Mouse (Mus musculus): ENCODE measurements around the gene Iqgap3. TPM values are rescaled to one million over a fixed set of nuclear protein-coding genes. Genes with fewer than 3 reads are reported as not detected.
A peak's percentile ranks its signal among the peaks of the same experiment; 100 is the strongest.

Gene Iqgap3
- polyA plus RNA-seq, 1 experiment from 2014 or later: 55.8 TPM

- H3K27me3 ChIP-seq: no peaks in the 10 kb centered on the region
- CTCF ChIA-PET: interaction anchor here (1.4 to 1.8 kb wide), 4 partner anchors 11 to 34 kb away, joined by 4 to 5 read pairs (median 4); no protein-coding TSS in a partner anchor
- POLR2A ChIA-PET: no interaction called here
- in situ Hi-C loops (cut with MboI; ENCODE audit: low pct_unique_long_range_greater_than_20kb): loop anchor here (5.0 kb wide), 1 partner anchor 46 kb away; no protein-coding TSS in a partner anchor
- no peak for ATAC-seq
- no peak for TF ChIP-seq CTCF (IDR thresholded peaks at IDR 0.05)
- no peak for DNase-seq (ENCODE audit: low read depth, low spot score)
Measured at GRCm38 (mm10) chr3:88133187-88133771, 51.5 kb downstream of the Iqgap3 start.

GRCm38 (mm10) chr3:88136346-88136745 is 54.6 kb downstream of the Iqgap3 start:
- no peak for DNase-seq (ENCODE audit: low read depth, low spot score)
- ChIA-PET POLR2A (no interaction called here), CTCF (interaction anchor here (2.5 to 6.0 kb wide), 2 partner anchors 37 to 48 kb away, joined by 16 to 34 read pairs; no protein-coding TSS in a partner anchor)
- no peak for ATAC-seq
- TF ChIP-seq CTCF (IDR thresholded peaks at IDR 0.05): no peak
- in situ Hi-C loops (cut with MboI; ENCODE audit: low pct_unique_long_range_greater_than_20kb): no loop called here
- H3K27me3 ChIP-seq: no peaks in the 10 kb centered on the region

GRCm38 (mm10) chr3:88136945-88137494 is 55.2 kb downstream of the Iqgap3 start:
- DNase-seq (ENCODE audit: low read depth, low spot score) (no peak), ATAC-seq (no peak)
- CTCF ChIA-PET: interaction anchor here (1.1 to 6.0 kb wide), 9 partner anchors 9 to 49 kb away, joined by 4 to 34 read pairs (median 9); no protein-coding TSS in a partner anchor
- no peak for TF ChIP-seq CTCF (IDR thresholded peaks at IDR 0.05)
- no peaks in the 10 kb centered on the region for H3K27me3 ChIP-seq
- in situ Hi-C loops (cut with MboI; ENCODE audit: low pct_unique_long_range_greater_than_20kb): no loop called here
- POLR2A ChIA-PET: interaction anchor here (0.7 to 1.6 kb wide), 6 partner anchors 9 to 36 kb away, joined by 3 to 7 read pairs (median 4); no protein-coding TSS in a partner anchor

- no peak for DNase-seq (ENCODE audit: low read depth, low spot score)
- no peaks in the 10 kb centered on the region for H3K27me3 ChIP-seq
- in situ Hi-C loops (cut with MboI; ENCODE audit: low pct_unique_long_range_greater_than_20kb): no loop called here
- CTCF ChIA-PET: interaction anchor here (0.8 to 6.0 kb wide), 18 partner anchors 10 to 177 kb away, joined by 3 to 34 read pairs (median 4); no protein-coding TSS in a partner anchor
- POLR2A ChIA-PET: interaction anchor here (0.9 to 1.6 kb wide), 7 partner anchors 10 to 36 kb away, joined by 3 to 5 read pairs (median 3); no protein-coding TSS in a partner anchor
- no peak for TF ChIP-seq CTCF (IDR thresholded peaks at IDR 0.05)
- no peak for ATAC-seq
Measured at GRCm38 (mm10) chr3:88137821-88138220, 56.0 kb downstream of the Iqgap3 start.

GRCm38 (mm10) chr3:88138336-88139242 is 56.8 kb downstream of the Iqgap3 start:
- in situ Hi-C loops (cut with MboI; ENCODE audit: low pct_unique_long_range_greater_than_20kb): no loop called here
- TF ChIP-seq CTCF (IDR thresholded peaks at IDR 0.05): no peak
- H3K27me3 ChIP-seq: no peaks in the 10 kb centered on the region
- CTCF ChIA-PET: interaction anchor here (0.8 to 6.0 kb wide), 20 partner anchors 11 to 178 kb away, joined by 3 to 34 read pairs (median 4); no protein-coding TSS in a partner anchor
- DNase-seq (ENCODE audit: low read depth, low spot score) (peak; percentile 99), ATAC-seq (peak; percentile 31)
- POLR2A ChIA-PET: interaction anchor here (0.9 to 1.6 kb wide), 7 partner anchors 11 to 39 kb away, joined by 3 to 6 read pairs (median 4); no protein-coding TSS in a partner anchor

- ChIA-PET POLR2A (interaction anchor here (0.6 to 1.9 kb wide), 8 partner anchors 11 to 137 kb away, joined by 3 to 6 read pairs (median 3); no protein-coding TSS in a partner anchor), CTCF (interaction anchor here (1.0 to 6.0 kb wide), 8 partner anchors 15 to 103 kb away, joined by 3 to 34 read pairs (median 4); no protein-coding TSS in a partner anchor)
- no peak for DNase-seq (ENCODE audit: low read depth, low spot score)
- no peak for ATAC-seq
- in situ Hi-C loops (cut with MboI; ENCODE audit: low pct_unique_long_range_greater_than_20kb): no loop called here
- no peaks in the 10 kb centered on the region for H3K27me3 ChIP-seq
- TF ChIP-seq CTCF (IDR thresholded peaks at IDR 0.05): no peak
Measured at GRCm38 (mm10) chr3:88139243-88140177, 57.7 kb downstream of the Iqgap3 start.

- no peaks in the 10 kb centered on the region for H3K27me3 ChIP-seq
- ATAC-seq: no peak
- CTCF ChIA-PET: interaction anchor here (1.2 to 6.0 kb wide), 8 partner anchors 10 to 153 kb away, joined by 3 to 34 read pairs (median 4); no protein-coding TSS in a partner anchor
- in situ Hi-C loops (cut with MboI; ENCODE audit: low pct_unique_long_range_greater_than_20kb): no loop called here
- no peak for TF ChIP-seq CTCF (IDR thresholded peaks at IDR 0.05)
- POLR2A ChIA-PET: interaction anchor here (0.6 to 1.9 kb wide), 6 partner anchors 10 to 50 kb away, joined by 3 to 6 read pairs (median 4); no protein-coding TSS in a partner anchor
- DNase-seq (ENCODE audit: low read depth, low spot score): no peak
Measured at GRCm38 (mm10) chr3:88140178-88140902, 58.6 kb downstream of the Iqgap3 start.

- DNase-seq (ENCODE audit: low read depth, low spot score): no peak
- CTCF ChIA-PET: interaction anchor here (0.8 to 6.0 kb wide), 13 partner anchors 9 to 154 kb away, joined by 3 to 34 read pairs (median 4); no protein-coding TSS in a partner anchor
- TF ChIP-seq CTCF (IDR thresholded peaks at IDR 0.05): no peak
- POLR2A ChIA-PET: interaction anchor here (0.6 to 1.9 kb wide), 7 partner anchors 9 to 50 kb away, joined by 3 to 6 read pairs (median 4); no protein-coding TSS in a partner anchor
- ATAC-seq: no peak
- in situ Hi-C loops (cut with MboI; ENCODE audit: low pct_unique_long_range_greater_than_20kb): no loop called here
- H3K27me3 ChIP-seq: no peaks in the 10 kb centered on the region
Measured at GRCm38 (mm10) chr3:88140903-88141430, 59.2 kb downstream of the Iqgap3 start.

All from Patski (cell line).